Mouse (Mus musculus) stomach, postnatal 0 days (tissue): ENCODE measurements around the gene Coro1a. TPM values are rescaled to one million over a fixed set of nuclear protein-coding genes. Genes with fewer than 3 reads are reported as not detected.

Experiments
- ATAC-seq: fragments of 200-750 bp; cut with Nextera tagmentation; 2 replicates; pipeline ENCODE4 v1.8.0; 2017; ENCODE audit not compliant: low FRiP score, low TSS enrichment
- DNase-seq: peaks from one replicate; pipeline ENCODE4 v3.0.0-alpha.2; 2016; ENCODE audit warnings: low spot score
- H3K27ac ChIP-seq: fragments of 300-500 bp; sonication (generic); replicated peaks from 2 replicates; pipeline ENCODE4 v1.5.1; 2014; ENCODE audit warnings: mild to moderate bottlenecking, control low read depth
- H3K27me3 ChIP-seq: fragments of 300-500 bp; sonication (generic); 2 replicates; pipeline ENCODE4 v1.6.1; 2014; ENCODE audit warnings: low read length; ENCODE audit not compliant: control insufficient read depth, insufficient read depth
- H3K36me3 ChIP-seq: fragments of 300-500 bp; sonication (generic); 2 replicates; pipeline ENCODE4 v1.6.1; 2014; ENCODE audit warnings: low read length, mixed read lengths; ENCODE audit not compliant: control insufficient read depth, insufficient read depth
- H3K4me1 ChIP-seq: fragments of 300-500 bp; sonication (generic); replicated peaks from 2 replicates; pipeline ENCODE4 v1.6.1; 2014; ENCODE audit warnings: antibody characterized with exemption; ENCODE audit not compliant: control insufficient read depth, insufficient read depth
- H3K4me2 ChIP-seq: fragments of 300-500 bp; sonication (generic); replicated peaks from 2 replicates; pipeline ENCODE4 v1.6.1; 2014; ENCODE audit warnings: low read depth, mild to moderate bottlenecking, control low read depth, moderate library complexity
- H3K4me3 ChIP-seq: fragments of 300-500 bp; sonication (generic); 2 replicates; pipeline ENCODE4 v1.5.1; 2014; ENCODE audit warnings: low read depth, low read length, control low read depth
- H3K9ac ChIP-seq: fragments of 300-500 bp; sonication (generic); 2 replicates; pipeline ENCODE4 v1.6.1; 2014; ENCODE audit warnings: mild to moderate bottlenecking, low read length, control low read depth, mixed read lengths
- H3K9me3 ChIP-seq: fragments of 300-500 bp; sonication (generic); 2 replicates; pipeline ENCODE4 v1.6.1; 2016; ENCODE audit warnings: low read length; ENCODE audit not compliant: control insufficient read depth
- CTCF ChIP-seq: IDR thresholded peaks from 2 replicates; pipeline ENCODE4 v1.5.1; 2016; ENCODE audit warnings: antibody characterized with exemption, low read depth, mild to moderate bottlenecking, moderate library complexity
- EP300 ChIP-seq: optimal IDR thresholded peaks from 2 replicates; pipeline ENCODE3; 2016; ENCODE audit warnings: antibody characterized with exemption
- WGBS: fragments of 180-500 bp; shearing (Covaris S2); extraction: QIAGEN DNeasy Blood & Tissue Kit; methylation state at CpG from one replicate; pipeline ENCODE4 v1.1.7; 2014; 5-methylcytosine and 5-hydroxymethylcytosine counted together
- polyA plus RNA-seq: library from polyadenylated mRNA; unstranded; fragments of >200 nt; fragmentation: Nextera tagmentation; extraction: Ambion mirVana; gene quantifications from 2 replicates; pipeline ENCODE4 v1.2.1, GENCODE M21; 2015

Gene Coro1a
- polyA plus RNA-seq, 1 experiment from 2014 or later = 16.9 TPM

- H3K36me3 ChIP-seq = no peaks in the 10 kb centered on the region
- H3K4me3 ChIP-seq = no peak overlapping the region
- no peak overlapping the region for H3K27ac ChIP-seq
- H3K27me3 ChIP-seq = no peaks in the 10 kb centered on the region
- no peaks in the 10 kb centered on the region for H3K9me3 ChIP-seq
- no peak for ATAC-seq
- no peak for TF ChIP-seq CTCF
- no peak for TF ChIP-seq EP300
- no peak overlapping the region for H3K9ac ChIP-seq
- no peaks in the 10 kb centered on the region for H3K4me1 ChIP-seq
- H3K4me2 ChIP-seq = no peak overlapping the region
- 82% methylated on average over 5 of the region's 5 CpGs for WGBS
- DNase-seq = no peak
These were observed 18.1 kb upstream of the Coro1a start for GRCm38 (mm10) chr7:126725667-126726066.

GRCm38 (mm10) chr7:126725077-126725476 lies 17.5 kb upstream of the Coro1a start:
- DNase-seq = no peak
- no peak overlapping the region for H3K4me2 ChIP-seq
- WGBS = 57% methylated on average over 3 of the region's 3 CpGs

GRCm38 (mm10) chr7:126721635-126722034 lies 14.0 kb upstream of the Coro1a start:
- no peaks in the 10 kb centered on the region for H3K4me1 ChIP-seq
- WGBS = 90% methylated on average over 13 of the region's 13 CpGs

More at GRCm38 (mm10) chr7:126725077-126725476, 17.5 kb upstream of the Coro1a start:
- no peak overlapping the region for H3K27ac ChIP-seq
- H3K9ac ChIP-seq = no peak overlapping the region
- no peaks in the 10 kb centered on the region for H3K36me3 ChIP-seq
- no peaks in the 10 kb centered on the region for H3K9me3 ChIP-seq
- no peak overlapping the region for H3K4me3 ChIP-seq
- TF ChIP-seq CTCF (no peak), EP300 (no peak)
- H3K4me1 ChIP-seq = no peaks in the 10 kb centered on the region
- no peak for ATAC-seq
- H3K27me3 ChIP-seq = no peaks in the 10 kb centered on the region

GRCm38 (mm10) chr7:126718787-126719337 lies 11.3 kb upstream of the Coro1a start:
- Histone ChIP-seq H3K9ac (no peak overlapping the region), H3K9me3 (no peaks in the 10 kb centered on the region), H3K4me1 (no peaks in the 10 kb centered on the region), H3K27me3 (no peaks in the 10 kb centered on the region), H3K4me3 (no peak overlapping the region), H3K4me2 (no peak overlapping the region), H3K27ac (no peak overlapping the region), H3K36me3 (no peaks in the 10 kb centered on the region)
- WGBS = 89% methylated on average over 5 of the region's 5 CpGs
- ATAC-seq = no peak
- TF ChIP-seq EP300 (no peak), CTCF (peak; percentile 30; the same call in 1 of the 2 replicates)
- DNase-seq = no peak

More at GRCm38 (mm10) chr7:126721635-126722034, 14.0 kb upstream of the Coro1a start:
- H3K36me3 ChIP-seq = no peaks in the 10 kb centered on the region
- no peak for ATAC-seq
- TF ChIP-seq CTCF (no peak), EP300 (no peak)
- no peak overlapping the region for H3K9ac ChIP-seq
- H3K27me3 ChIP-seq = no peaks in the 10 kb centered on the region
- no peak overlapping the region for H3K27ac ChIP-seq
- no peak overlapping the region for H3K4me2 ChIP-seq
- DNase-seq = no peak
- H3K9me3 ChIP-seq = no peaks in the 10 kb centered on the region
- no peak overlapping the region for H3K4me3 ChIP-seq

- Histone ChIP-seq H3K27ac (no peak overlapping the region), H3K9ac (no peak overlapping the region), H3K27me3 (no peaks in the 10 kb centered on the region), H3K36me3 (no peaks in the 10 kb centered on the region), H3K4me3 (no peak overlapping the region), H3K4me1 (no peaks in the 10 kb centered on the region), H3K9me3 (no peaks in the 10 kb centered on the region), H3K4me2 (no peak overlapping the region)
- no peak for DNase-seq
- WGBS = 63% methylated on average over 3 of the region's 3 CpGs
- TF ChIP-seq EP300 (no peak), CTCF (no peak)
- no peak for ATAC-seq
These were observed 10.0 kb upstream of the Coro1a start for GRCm38 (mm10) chr7:126717566-126717965.

GRCm38 (mm10) chr7:126715679-126716078 lies 8.1 kb upstream of the Coro1a start:
- Histone ChIP-seq H3K36me3 (no peaks in the 10 kb centered on the region), H3K27me3 (no peaks in the 10 kb centered on the region), H3K9me3 (no peaks in the 10 kb centered on the region), H3K27ac (no peak overlapping the region), H3K4me1 (no peaks in the 10 kb centered on the region), H3K4me3 (no peak overlapping the region), H3K9ac (no peak overlapping the region), H3K4me2 (no peak overlapping the region)
- 74% methylated on average over 4 of the region's 4 CpGs for WGBS
- TF ChIP-seq EP300 (no peak), CTCF (no peak)
- ATAC-seq (no peak), DNase-seq (no peak)
